Mouse (Mus musculus) megakaryocyte, embryonic 14.5 days (primary cell): ENCODE measurements around the gene Plcb4. TPM values are rescaled to one million over a fixed set of nuclear protein-coding genes. Genes with fewer than 3 reads are reported as not detected.
"Not testable (repeated sequence)": the region's sequence is repeated elsewhere in the genome, so short reads cannot be mapped to it uniquely, and the experiment has no call there.

Experiments used
- H3K27me3 ChIP-seq: replicated peaks from 2 replicates; pipeline ENCODE3; 2012; ENCODE audit warnings: inconsistent platforms
- H3K36me3 ChIP-seq: replicated peaks from 2 replicates; pipeline ENCODE3; 2012; ENCODE audit warnings: low read length, inconsistent platforms, mixed read lengths
- H3K4me1 ChIP-seq: 2 replicates; pipeline ENCODE4 v1.6.1; 2012; ENCODE audit warnings: inconsistent platforms
- H3K4me3 ChIP-seq: replicated peaks from 2 replicates; pipeline ENCODE3; 2012; ENCODE audit warnings: moderate library complexity, mild to moderate bottlenecking, inconsistent platforms
- H3K9me3 ChIP-seq: 2 replicates; pipeline ENCODE4 v1.6.1; 2012; ENCODE audit warnings: inconsistent platforms
- FLI1 ChIP-seq: IDR thresholded peaks from 2 replicates; pipeline ENCODE4 v1.6.1; 2012; ENCODE audit warnings: low read length, inconsistent platforms, mixed read lengths
- GATA1 ChIP-seq: IDR thresholded peaks from 3 replicates; pipeline ENCODE4 v1.6.1; 2012; ENCODE audit warnings: mixed read lengths, low read length, inconsistent platforms, borderline replicate concordance
- polyA plus RNA-seq: library from polyadenylated mRNA; stranded (reverse); fragments of >175 nt; gene quantifications from 2 replicates; pipeline ENCODE4 v1.2.3, GENCODE M21; 2012; ENCODE audit warnings: low replicate concordance; ENCODE audit not compliant: insufficient read depth

The Plcb4 gene
- polyA plus RNA-seq, 1 experiment, result 5.4 TPM

DNA sequence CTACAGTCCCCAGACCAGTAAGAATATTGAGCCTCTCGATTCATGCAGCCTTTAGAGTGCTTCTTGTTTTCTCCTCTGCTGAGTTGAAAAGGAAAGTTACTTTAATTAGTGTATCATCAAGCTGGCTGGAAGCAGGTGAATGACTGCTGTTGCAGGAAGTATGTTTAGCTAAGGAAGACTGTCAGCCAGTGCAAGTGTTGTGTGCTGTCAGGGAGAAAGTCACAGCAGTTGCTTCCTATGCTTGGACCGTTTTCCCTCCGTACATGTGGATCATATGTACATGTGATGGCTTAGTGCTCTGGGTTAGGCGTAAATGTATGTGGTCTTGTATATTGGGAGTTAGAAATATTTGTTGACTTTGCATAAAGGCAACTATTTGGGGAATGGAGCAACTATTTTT is 69.1 kb downstream of the Plcb4 start:
- H3K9me3 ChIP-seq, result no peaks in the 10 kb centered on the region
- TF ChIP-seq GATA1, result no peak
- no peak for TF ChIP-seq FLI1
- H3K4me3 ChIP-seq, result peak overlapping the region; percentile 86
- H3K4me1 ChIP-seq, result peaks cover 91% of the 10 kb centered on the region
- no peaks in the 10 kb centered on the region for H3K27me3 ChIP-seq
- peaks cover 8% of the 10 kb centered on the region for H3K36me3 ChIP-seq

DNA sequence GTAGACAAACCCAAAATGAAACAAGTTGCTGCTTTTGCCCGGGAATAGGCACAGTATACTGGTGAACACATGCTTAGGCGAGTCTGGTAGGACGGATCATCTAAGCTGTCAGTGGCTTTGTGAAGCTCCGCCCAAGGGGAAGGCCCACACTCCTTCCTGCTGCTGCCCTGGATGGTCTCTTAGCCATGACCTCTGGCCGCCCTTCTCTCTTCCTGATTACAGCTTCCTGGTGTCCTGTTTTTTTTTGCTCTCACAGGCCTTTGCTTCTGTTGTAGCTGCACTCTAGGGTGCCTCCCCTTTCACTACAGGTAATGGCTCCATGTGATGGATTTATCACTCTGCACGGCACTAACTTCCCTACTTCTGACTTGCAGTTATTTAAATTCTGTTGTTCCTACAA is 72.8 kb downstream of the Plcb4 start:
- Histone ChIP-seq H3K9me3 (no peaks in the 10 kb centered on the region), H3K36me3 (peaks cover 8% of the 10 kb centered on the region), H3K4me1 (peaks cover 96% of the 10 kb centered on the region), H3K27me3 (no peaks in the 10 kb centered on the region), H3K4me3 (peak overlapping the region; percentile 68)
- TF ChIP-seq FLI1 (no peak), GATA1 (no peak)

DNA sequence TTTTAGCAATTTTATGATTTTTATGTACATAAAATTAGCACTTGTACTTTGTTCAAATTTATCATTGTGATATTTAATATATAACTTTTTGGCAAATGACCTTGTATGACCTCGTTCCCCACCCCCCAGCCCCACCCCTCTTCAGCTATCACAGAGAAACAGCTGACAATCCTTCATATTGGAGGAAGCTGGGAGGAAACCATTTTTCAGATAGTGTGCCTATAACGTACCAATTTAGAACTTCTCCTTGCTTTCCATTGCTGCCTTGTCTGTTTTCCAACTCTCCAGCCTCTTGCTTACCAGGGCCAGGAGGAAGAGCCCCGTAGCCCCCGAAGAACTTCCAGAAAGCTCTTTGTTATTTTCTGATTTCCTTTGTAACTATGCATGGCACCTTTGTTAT is 73.8 kb downstream of the Plcb4 start:
- Histone ChIP-seq H3K36me3 (peaks cover 8% of the 10 kb centered on the region), H3K27me3 (no peaks in the 10 kb centered on the region), H3K9me3 (no peaks in the 10 kb centered on the region), H3K4me3 (peak overlapping the region; percentile 76), H3K4me1 (peaks cover 96% of the 10 kb centered on the region)
- no peak for TF ChIP-seq GATA1
- no peak for TF ChIP-seq FLI1

DNA sequence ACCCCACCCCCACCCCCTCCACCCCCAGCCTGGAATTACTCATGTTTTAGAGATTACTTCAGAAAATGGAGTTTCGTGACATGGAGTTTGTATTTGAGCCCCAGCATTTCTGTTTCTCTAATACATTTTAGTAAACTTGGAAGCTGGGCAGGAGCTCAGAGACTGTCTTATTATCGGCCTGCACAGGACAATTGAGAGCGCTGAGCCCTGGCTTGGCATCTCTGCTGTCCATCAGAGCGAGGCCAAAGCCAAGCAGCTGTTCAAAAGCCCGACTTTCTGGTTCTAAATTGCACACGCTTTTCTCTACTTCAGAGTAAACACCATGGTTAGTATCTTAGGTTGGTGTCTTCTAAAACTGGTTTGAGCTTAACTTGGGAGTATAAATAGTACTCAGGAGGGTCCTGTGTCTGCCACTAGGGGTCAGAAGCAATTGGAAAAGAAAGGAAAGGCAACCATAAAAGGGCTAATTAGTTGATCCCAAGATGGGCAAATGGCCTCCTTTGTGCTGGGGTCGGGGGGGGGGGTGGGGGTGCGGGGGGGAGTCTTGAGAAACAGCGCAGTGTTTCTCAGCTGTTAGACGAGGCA is 75.2 kb downstream of the Plcb4 start:
- Histone ChIP-seq H3K36me3 (peaks cover 8% of the 10 kb centered on the region), H3K9me3 (no peaks in the 10 kb centered on the region), H3K4me1 (peaks cover 95% of the 10 kb centered on the region), H3K27me3 (no peaks in the 10 kb centered on the region), H3K4me3 (no peak overlapping the region)
- TF ChIP-seq FLI1, result no peak
- no peak for TF ChIP-seq GATA1

DNA sequence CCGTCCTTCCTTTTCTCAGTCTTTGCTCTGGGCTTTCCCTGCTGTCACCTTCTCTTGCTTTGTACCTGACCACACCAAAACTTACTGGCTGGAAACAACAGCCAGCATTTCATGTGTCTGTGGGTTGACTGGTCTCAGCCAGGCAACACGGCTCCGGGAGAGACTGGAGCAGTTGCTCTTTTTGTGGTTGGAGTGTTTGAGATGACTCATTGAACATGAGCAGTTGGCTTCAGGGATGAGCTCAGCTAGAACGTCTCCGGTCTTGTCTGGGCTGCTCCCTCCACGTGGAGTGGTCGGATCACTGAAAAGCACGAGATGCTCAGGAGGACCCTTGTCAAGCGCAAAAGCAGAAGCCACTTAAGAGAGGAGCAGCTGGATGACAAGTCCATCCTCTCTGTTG is 78.7 kb downstream of the Plcb4 start:
- no peaks in the 10 kb centered on the region for H3K27me3 ChIP-seq
- H3K36me3 ChIP-seq, result peaks cover 6% of the 10 kb centered on the region
- peaks cover 80% of the 10 kb centered on the region for H3K4me1 ChIP-seq
- peak overlapping the region; percentile 78 for H3K4me3 ChIP-seq
- H3K9me3 ChIP-seq, result no peaks in the 10 kb centered on the region
- TF ChIP-seq GATA1, result no peak
- TF ChIP-seq FLI1, result no peak

DNA sequence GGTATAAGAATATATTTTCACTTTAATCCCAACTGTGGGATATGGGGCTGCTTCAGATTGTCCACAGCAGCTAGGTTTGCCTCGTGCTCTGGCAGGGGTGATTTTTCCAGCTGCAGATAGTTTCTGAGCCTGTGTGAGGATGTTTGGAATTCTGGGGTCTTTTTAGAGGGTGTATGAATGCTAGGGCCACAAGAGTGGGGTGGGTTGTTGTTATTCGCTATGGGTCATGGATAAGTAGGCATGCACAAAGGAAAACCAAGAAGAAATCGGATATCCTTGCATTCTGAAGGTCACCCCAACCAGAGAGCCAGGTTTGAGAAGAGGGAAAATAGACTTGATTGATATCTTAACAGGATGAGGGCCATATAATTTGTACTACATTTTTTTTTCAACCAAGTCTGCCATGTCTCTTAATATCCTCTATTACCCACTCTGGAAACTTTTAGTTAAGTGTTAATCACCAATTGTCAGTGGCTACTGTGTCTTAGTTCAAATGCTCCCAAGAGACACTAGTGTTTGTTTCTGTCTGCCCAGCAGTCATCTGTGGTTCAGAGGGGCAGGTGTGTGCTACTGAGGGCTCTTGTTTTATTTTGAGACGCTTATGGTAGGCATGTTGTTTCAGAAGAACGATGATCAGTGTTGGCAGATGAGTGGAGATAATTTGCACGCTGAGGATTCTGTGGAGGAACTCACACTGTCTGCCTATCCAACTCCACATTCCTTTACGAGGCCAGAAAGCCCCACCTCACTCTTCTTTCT is 79.4 kb downstream of the Plcb4 start:
- H3K9me3 ChIP-seq, H3K4me3 ChIP-seq, H3K27me3 ChIP-seq: not testable (repeated sequence)
- Histone ChIP-seq H3K4me1 (peaks cover 73% of the 10 kb centered on the region), H3K36me3 (peaks cover 10% of the 10 kb centered on the region)

DNA sequence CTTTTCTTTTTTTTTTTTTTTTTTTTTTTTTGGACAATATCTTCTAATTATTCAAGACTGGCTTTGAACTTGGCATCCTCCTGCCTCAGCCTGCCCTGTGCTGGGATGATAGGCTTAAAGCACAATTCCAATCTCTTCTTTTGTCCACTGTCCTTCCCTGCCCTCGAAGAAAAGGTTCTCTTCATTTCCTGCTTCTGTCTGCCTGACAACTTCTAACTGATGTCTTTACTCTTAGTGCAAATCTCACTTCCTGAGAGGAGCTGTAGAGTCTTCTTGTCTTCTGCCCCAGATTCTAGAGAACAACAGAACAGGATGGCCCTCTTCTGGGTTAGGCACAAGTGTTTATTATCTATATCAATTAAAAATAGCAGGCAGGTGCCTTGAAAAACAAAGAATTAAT is 80.1 kb downstream of the Plcb4 start:
- H3K4me1 ChIP-seq, result peaks cover 72% of the 10 kb centered on the region
- no peaks in the 10 kb centered on the region for H3K27me3 ChIP-seq
- H3K9me3 ChIP-seq, result no peaks in the 10 kb centered on the region
- TF ChIP-seq FLI1, result no peak
- no peak overlapping the region for H3K4me3 ChIP-seq
- H3K36me3 ChIP-seq, result peaks cover 13% of the 10 kb centered on the region

DNA sequence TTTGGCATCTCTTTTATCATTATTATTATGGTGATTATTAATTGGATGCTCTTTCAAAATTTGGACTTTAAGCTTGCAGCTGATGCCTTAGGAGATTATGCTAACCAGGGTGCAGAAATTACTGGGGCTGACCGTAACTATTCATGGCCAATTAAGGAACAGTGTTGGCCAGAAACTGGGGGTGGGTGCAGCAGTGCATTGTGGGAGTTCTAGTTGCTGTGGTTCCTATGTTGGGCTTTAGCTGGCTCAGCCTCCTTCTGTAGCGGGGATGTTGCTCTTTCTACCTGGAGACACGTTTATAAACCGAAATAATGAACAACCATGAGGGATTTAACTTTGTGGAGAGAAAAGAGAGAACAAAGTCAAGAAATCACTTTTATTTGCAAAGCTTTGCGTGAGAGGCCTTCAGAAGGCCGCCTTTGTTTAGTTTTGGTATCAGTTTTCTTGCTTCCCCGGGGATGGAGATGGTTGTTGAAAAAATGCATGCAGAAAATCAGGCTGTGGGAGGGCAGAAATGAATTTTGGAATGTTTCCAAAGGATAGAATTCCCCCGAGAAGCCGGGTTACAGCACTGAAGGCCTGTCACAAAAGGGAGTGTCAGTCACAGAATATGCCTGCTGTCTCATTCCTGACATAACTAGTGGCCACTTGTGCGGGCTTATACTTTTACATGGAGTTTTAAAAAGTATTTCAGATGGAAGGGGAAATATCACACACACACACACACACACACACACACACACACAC is 84.3 kb downstream of the Plcb4 start:
- TF ChIP-seq GATA1 (no peak), FLI1 (no peak)
- H3K4me3 ChIP-seq, result no peak overlapping the region
- peaks cover 21% of the 10 kb centered on the region for H3K36me3 ChIP-seq
- peaks cover 62% of the 10 kb centered on the region for H3K4me1 ChIP-seq
- H3K9me3 ChIP-seq, result no peaks in the 10 kb centered on the region
- H3K27me3 ChIP-seq, result no peaks in the 10 kb centered on the region

DNA sequence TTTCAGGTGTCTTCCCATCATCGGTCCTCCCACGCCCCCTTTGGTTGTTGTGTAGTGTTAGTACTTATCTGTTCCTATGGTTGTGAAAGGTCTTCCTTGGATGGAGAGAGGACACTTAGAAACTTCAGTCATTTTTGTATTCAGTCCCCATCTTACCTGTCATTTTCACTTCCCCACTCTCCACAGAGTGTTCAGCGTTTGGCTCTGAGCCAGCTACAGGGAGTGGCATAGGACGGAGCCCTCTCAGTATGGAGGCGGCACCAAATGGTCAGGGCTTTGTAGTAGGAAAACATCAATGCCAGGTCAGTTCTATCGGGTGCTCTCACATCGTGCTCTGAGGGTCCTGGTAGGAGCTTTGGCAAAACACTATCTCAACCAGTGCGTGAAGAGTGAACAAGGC is 85.9 kb downstream of the Plcb4 start:
- peaks cover 23% of the 10 kb centered on the region for H3K36me3 ChIP-seq
- TF ChIP-seq FLI1 (no peak), GATA1 (no peak)

DNA sequence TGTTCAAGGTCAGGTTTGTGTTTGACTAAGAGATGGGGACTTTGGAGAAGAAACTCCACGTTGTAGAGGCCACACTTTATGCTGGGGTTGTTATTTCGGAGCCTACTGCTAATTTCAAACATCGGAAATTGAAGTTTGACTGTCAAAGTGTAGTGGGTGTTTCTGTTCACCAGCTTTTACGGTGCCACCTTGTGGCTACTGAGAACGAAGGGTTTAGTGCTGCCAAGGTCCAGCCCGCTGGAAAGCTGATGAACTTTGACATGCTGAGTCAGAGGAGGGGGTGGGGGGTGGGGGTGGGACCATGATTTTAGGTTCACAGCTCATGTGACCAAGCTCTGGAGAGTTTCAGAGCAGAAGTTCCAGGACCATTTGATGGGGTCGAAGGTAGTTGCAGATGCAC is 86.3 kb downstream of the Plcb4 start:
- TF ChIP-seq GATA1 (no peak), FLI1 (no peak)
- Histone ChIP-seq H3K4me3 (no peak overlapping the region), H3K36me3 (peaks cover 23% of the 10 kb centered on the region), H3K9me3 (no peaks in the 10 kb centered on the region), H3K4me1 (peaks cover 50% of the 10 kb centered on the region), H3K27me3 (no peaks in the 10 kb centered on the region)

More for the DNA sequence above, 85.9 kb downstream of the Plcb4 start:
- peaks cover 53% of the 10 kb centered on the region for H3K4me1 ChIP-seq
- no peak overlapping the region for H3K4me3 ChIP-seq
- H3K27me3 ChIP-seq, result no peaks in the 10 kb centered on the region
- H3K9me3 ChIP-seq, result no peaks in the 10 kb centered on the region
